Mouse (Mus musculus) small intestine, adult 2 months (tissue): Measurements from ENCODE around the gene Smyd3. TPM values are rescaled to one million over a fixed set of nuclear protein-coding genes. Genes with fewer than 3 reads are reported as not detected.

Experiments used
- H3K27ac ChIP-seq: fragments of 200-500 bp; 2 replicates; pipeline ENCODE4 v1.5.1; 2012; ENCODE audit warnings: low read depth, low read length, control low read depth, inconsistent platforms; ENCODE audit not compliant: insufficient read depth
- H3K27me3 ChIP-seq: fragments of 200-500 bp; 2 replicates; pipeline ENCODE4 v1.6.1; 2012; ENCODE audit warnings: mild to moderate bottlenecking, moderate library complexity, low read length, inconsistent platforms; ENCODE audit not compliant: control insufficient read depth, insufficient read depth
- H3K36me3 ChIP-seq: fragments of 200-500 bp; 2 replicates; pipeline ENCODE4 v1.6.1; 2012; ENCODE audit warnings: mild to moderate bottlenecking, low read length, control low read depth, inconsistent platforms; ENCODE audit not compliant: control insufficient read depth, insufficient read depth
- H3K4me1 ChIP-seq: fragments of 200-500 bp; 2 replicates; pipeline ENCODE4 v1.6.1; 2012; ENCODE audit warnings: low read length, inconsistent platforms, mixed read lengths; ENCODE audit not compliant: control insufficient read depth, insufficient read depth, insufficient read length
- H3K4me3 ChIP-seq: fragments of 200-500 bp; 2 replicates; pipeline ENCODE4 v1.5.1; 2012; ENCODE audit warnings: low read depth, mild to moderate bottlenecking, control low read depth, inconsistent platforms, low read length, moderate library complexity
- CTCF ChIP-seq: fragments of 200-500 bp; IDR thresholded peaks from 2 replicates; pipeline ENCODE4 v1.5.1; 2012; ENCODE audit warnings: low read depth, mild to moderate bottlenecking, control low read depth, inconsistent platforms, low read length, moderate library complexity, mixed read lengths; ENCODE audit not compliant: insufficient replicate concordance, insufficient read length; ENCODE audit errors: extremely low read depth
- POLR2A ChIP-seq: fragments of 200-500 bp; IDR thresholded peaks from 2 replicates; pipeline ENCODE4 v1.6.1; 2012; ENCODE audit warnings: low read depth, mild to moderate bottlenecking, control low read depth, inconsistent platforms, low read length, moderate library complexity
- WGBS: fragments of 180-500 bp; shearing (Covaris S2); methylation state at CpG from one replicate; pipeline ENCODE4 v1.1.7; 2018; 5-methylcytosine and 5-hydroxymethylcytosine counted together
- polyA plus RNA-seq: library from polyadenylated mRNA; depleted of rRNA; stranded (reverse); fragments of >200 nt; gene quantifications from 2 replicates; pipeline ENCODE4 v1.2.3, GENCODE M21; 2012

The Smyd3 gene
- polyA plus RNA-seq, 1 experiment, result 1.1 TPM

DNA sequence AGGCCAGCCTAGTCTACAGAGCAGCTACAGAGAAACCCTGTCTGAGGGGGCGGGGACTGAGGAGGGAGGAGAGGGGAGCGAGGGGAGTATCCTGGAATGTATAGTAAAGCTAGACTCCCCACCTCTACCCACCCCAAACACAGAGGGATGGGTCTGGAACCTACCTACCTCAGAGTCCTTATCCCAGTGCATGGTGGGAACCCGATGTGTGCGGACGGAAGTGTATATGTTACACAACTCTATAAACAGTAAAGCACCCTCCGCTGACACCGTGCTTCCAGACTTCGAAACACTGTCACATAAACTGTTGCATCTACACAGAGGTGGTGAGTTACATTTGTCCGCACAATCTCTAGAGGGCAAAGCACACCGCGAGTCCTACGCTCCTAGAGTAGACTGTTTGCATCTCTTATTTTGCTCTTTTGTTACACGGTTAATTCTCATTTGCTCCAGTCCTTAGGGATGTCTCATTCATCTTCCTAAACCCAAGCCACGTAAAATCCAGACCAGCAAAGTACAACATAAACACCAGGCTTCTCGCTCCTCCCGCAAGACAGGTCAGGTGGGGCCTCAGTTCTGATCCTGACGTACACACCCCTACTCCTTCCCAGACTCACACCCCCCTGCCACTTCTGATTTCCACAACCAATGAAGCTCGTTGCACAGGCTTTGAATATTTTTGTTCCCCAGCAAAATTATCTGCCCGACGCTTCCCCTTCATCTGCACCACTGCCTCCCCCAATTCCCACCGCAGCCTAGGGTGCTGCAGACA is 714 bp downstream of the Smyd3 start:
- no peak overlapping the region for H3K27ac ChIP-seq
- WGBS, result 1% methylated on average over 21 of the region's 21 CpGs

DNA sequence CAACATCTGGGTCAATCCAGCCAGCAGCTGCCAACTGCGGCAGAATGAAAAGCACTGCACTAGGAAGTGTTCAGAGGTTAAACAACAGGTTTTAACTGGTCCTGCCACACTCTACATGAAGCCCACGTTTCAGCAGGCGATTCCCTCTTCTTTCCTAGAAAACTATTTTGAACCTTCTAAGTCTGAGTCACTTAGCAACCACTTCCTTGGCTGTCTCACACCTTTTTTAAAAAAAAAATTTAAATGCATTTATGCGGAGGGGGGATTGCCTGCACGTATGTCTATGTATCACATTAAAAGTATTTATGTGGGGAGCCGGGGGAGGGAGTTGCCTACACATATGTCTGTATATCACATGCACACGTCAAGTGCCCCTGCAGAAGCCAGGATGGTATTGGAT is 5.9 kb downstream of the Smyd3 start:
- no peak for TF ChIP-seq POLR2A
- no peak for TF ChIP-seq CTCF
- no peak overlapping the region for H3K27ac ChIP-seq
- H3K27me3 ChIP-seq, result no peaks in the 10 kb centered on the region
- no peaks in the 10 kb centered on the region for H3K36me3 ChIP-seq
- H3K4me3 ChIP-seq, result no peak overlapping the region
- no peaks in the 10 kb centered on the region for H3K4me1 ChIP-seq
- WGBS, result 60% methylated on average over 7 of the region's 7 CpGs

More for the DNA sequence above, 714 bp downstream of the Smyd3 start:
- no peak for TF ChIP-seq CTCF
- TF ChIP-seq POLR2A, result no peak
- no peaks in the 10 kb centered on the region for H3K36me3 ChIP-seq
- no peaks in the 10 kb centered on the region for H3K4me1 ChIP-seq
- peak overlapping the region; percentile 74 for H3K4me3 ChIP-seq
- H3K27me3 ChIP-seq, result no peaks in the 10 kb centered on the region

DNA sequence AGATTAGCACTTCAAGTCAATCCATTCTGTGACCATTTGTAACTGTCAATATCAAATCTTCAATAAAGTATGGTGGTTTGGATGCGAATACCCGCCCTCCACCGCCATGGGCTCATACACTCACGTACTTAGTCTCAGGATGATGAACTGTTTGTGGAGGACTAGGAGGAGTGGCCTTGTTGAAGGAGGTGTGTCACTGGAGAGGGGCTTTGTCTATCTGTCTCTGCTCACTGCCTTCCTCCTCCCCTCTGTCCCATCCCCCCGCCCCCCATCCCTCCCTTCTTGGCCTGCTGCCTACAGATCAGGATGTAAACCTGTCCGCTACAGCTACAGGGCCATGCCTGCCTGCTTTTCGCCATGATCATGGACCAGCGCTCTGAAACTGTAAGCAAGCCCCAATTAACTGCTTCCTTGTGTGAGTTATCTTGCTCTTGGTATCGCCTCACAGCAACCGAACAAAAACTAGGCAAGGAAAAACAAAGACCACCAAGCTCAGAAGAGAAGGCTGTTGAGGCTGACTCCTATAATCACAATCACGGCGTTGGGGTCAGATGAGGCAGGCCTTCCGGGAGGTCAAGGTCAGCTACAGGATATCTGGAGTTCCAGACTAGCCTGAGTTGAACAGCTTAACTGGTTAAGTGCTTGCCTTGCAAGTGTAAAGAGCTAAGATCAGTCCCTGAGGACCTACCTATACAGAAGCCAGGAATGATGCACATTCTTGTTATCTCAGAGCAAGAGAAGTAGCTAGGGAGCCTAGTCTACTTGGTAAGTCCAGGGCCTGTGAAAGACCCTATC is 7.1 kb downstream of the Smyd3 start:
- TF ChIP-seq POLR2A (no peak), CTCF (no peak)
- no peak overlapping the region for H3K4me3 ChIP-seq
- WGBS, result 92% methylated on average over 13 of the region's 13 CpGs
- no peaks in the 10 kb centered on the region for H3K36me3 ChIP-seq
- no peak overlapping the region for H3K27ac ChIP-seq
- no peaks in the 10 kb centered on the region for H3K27me3 ChIP-seq
- no peaks in the 10 kb centered on the region for H3K4me1 ChIP-seq

DNA sequence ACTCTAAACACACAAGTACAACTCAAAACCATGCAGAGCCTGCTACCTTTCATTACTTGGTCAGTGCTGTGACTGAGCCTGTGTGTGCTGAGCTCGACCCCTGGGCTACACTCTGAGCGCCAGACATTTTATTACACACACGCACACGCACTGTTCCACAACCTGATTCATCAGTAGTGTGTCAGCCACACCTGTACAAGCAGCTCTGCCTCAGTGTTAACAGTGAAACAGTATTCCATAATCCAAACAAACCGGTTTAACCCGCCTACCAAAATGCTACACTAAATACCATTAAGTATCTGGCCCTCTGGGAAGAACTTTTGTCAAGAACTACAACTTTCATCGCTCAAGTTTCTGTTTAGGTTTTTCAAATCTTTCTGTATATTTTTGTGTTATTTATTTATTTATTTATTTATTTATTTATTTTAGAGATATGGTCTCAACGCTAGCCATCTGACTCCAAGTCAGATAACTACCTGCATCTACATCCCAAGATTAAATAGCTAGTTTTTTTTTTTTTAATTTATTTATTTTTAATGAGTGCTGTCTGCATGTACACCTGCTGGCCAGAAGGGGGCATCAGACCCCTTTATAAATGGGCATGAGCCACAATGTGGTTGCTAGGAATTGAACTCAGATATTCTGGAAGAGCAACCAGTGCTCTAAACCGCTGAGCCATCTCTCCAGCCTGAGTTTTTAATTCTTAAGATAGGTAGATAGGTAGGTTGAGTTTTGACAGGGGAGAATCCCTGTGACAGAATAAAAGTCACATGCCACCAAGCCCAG is 11.1 kb downstream of the Smyd3 start:
- Histone ChIP-seq H3K27ac (no peak overlapping the region), H3K4me3 (no peak overlapping the region), H3K36me3 (no peaks in the 10 kb centered on the region), H3K4me1 (no peaks in the 10 kb centered on the region), H3K27me3 (no peaks in the 10 kb centered on the region)
- TF ChIP-seq POLR2A (no peak), CTCF (peak; percentile 20; the same call in 1 of the 2 replicates)
- WGBS, result 57% methylated on average over 9 of the region's 9 CpGs

DNA sequence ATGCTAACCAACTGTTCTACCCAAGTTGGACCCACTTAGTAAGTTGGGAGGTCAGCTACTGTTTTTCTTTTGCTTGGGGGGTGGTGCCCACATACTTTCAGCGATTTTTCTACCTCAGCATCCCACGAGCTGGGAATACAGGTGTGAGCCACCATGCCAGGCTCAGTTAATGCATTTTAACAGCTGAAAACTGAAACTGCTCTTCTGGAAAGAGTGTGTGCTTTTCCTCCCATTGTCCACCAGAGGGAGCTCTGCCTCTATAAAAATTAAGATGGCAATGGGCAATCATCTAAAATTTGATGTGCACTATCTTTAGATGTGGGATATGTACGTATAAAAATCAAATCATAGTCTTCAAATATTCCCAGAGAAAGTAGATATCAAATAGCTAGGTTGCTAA is 15.3 kb downstream of the Smyd3 start:
- 9% methylated on average over 3 of the region's 3 CpGs for WGBS
- no peak overlapping the region for H3K27ac ChIP-seq
- H3K27me3 ChIP-seq, result no peaks in the 10 kb centered on the region
- no peaks in the 10 kb centered on the region for H3K4me1 ChIP-seq
- H3K36me3 ChIP-seq, result no peaks in the 10 kb centered on the region
- TF ChIP-seq POLR2A, result no peak
- TF ChIP-seq CTCF, result peak; percentile 47; the same call in 1 of the 2 replicates
- no peak overlapping the region for H3K4me3 ChIP-seq

DNA sequence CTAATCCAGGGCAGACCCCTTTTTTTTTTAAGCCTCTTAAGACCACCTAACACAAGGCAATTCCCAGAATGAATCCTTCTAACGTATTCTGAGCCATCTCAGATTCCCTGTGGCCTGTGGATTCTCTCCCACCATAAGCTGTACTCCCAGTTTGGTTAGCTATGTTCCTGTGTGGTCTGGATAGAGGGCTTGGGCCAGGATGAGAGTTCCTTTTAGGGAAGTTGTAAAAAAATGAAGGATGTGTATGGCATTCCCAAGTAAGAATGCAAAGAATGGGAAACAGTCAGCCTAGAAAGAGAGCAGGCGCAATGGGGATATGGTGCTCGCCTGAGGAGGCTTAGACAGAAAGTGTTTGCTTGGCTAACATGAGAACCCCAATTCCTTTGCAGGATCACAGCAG is 18.6 kb downstream of the Smyd3 start:
- Histone ChIP-seq H3K27ac (no peak overlapping the region), H3K4me1 (no peaks in the 10 kb centered on the region), H3K4me3 (no peak overlapping the region), H3K27me3 (no peaks in the 10 kb centered on the region), H3K36me3 (no peaks in the 10 kb centered on the region)
- 86% methylated on average over 3 of the region's 3 CpGs for WGBS
- TF ChIP-seq POLR2A (no peak), CTCF (no peak)

DNA sequence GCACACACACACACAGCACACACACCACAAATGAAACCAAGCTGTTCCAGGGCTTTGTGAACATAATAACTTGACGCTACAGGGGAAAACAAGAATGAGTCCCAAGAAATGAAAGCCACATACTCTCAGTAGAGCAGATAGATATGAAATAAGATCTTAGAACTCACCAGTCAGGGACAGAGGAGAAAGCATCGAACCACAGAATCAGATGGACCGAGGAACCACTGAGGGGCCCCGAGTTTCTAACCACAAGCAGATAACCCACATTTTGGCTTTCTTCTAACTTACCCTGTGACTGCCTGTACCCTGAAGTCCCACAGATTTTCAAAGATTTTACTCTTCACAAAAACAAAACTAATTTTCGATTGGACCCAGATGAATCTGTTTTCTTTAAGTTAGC is 24.9 kb downstream of the Smyd3 start:
- Histone ChIP-seq H3K27ac (no peak overlapping the region), H3K27me3 (no peaks in the 10 kb centered on the region), H3K4me3 (no peak overlapping the region), H3K4me1 (no peaks in the 10 kb centered on the region), H3K36me3 (no peaks in the 10 kb centered on the region)
- 84% methylated on average over 5 of the region's 5 CpGs for WGBS
- TF ChIP-seq CTCF (no peak), POLR2A (no peak)
